Mouse (Mus musculus) Muller cell, postnatal 12 days (primary cell): ENCODE measurements around the gene Dtx2.

Source experiments
- DNase-seq: peaks from one replicate; pipeline ENCODE4 v3.0.0-alpha.2; 2015; ENCODE audit errors: inconsistent ontology term

The Dtx2 gene

DNA sequence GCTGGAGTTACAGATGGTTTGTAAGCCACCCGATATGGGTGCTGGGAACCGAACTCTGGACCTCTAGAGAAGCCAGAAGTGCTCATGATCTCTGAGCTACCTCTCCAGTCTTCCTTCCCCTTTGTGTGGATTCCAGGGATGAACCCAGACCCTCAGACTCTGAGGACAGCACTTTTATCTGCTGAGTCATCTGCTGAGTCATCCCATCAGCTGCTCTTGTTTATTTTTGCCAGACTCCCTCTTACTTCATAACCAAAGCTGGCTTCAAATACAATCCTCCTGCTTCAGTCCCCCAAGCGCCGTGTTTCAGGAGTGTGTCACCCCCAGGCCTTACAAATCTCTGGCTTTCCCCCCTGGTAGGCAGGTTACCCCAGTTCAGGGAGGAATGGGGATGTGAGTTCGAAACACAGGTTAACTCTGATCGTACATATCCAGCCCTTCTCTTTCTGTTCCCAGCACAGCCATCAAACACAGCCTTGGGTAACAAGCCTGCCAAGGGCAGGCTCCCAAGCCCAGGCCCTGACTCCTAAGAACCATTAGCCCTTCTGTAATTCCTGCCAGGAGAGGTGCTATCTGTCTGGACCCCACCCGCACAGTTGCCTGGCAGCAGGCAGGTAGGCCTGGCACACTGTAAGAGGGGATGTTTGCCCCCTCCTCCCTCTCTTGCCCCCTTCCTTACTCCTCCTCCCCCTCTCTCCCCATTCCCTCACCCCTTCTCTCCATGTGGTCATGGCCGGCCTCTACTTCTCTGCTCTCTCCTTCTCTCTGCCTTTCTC lies 18.5 kb upstream of the Dtx2 start:
- peak; percentile 61 for DNase-seq

DNA sequence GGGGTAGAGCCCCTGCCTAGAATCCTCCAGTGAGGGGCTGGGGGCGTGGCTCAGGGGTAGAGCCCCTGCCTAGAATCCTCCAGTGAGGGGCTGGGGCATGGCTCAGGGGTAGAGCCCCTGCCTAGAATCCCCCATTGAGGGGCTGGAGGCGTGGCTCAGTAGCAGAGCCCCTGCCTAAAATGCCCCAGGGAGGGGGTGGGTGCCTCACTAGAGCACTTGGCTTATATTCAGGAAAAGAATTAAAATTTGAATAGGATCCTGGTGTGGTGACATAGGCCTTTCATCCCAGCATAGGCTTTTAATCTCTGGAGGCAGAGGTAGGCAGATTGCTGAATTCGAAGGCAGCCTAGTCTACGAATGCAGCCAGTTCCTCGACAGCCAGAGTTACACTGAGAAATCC lies 15.2 kb upstream of the Dtx2 start:
- DNase-seq: no peak

- DNase-seq: no peak
These were observed 14.7 kb upstream of the Dtx2 start, which contains the start of gene Zp3 for GRCm38 (mm10) chr5:135979904-135980303. TSS of gene Zp3 (plus strand) at chr5:135980099.

GRCm38 (mm10) chr5:135982398-135982797 lies 12.2 kb upstream of the Dtx2 start:
- DNase-seq: peak; percentile 64

- no peak for DNase-seq
These were observed 10.0 kb upstream of the Dtx2 start for GRCm38 (mm10) chr5:135984546-135985044.

DNA sequence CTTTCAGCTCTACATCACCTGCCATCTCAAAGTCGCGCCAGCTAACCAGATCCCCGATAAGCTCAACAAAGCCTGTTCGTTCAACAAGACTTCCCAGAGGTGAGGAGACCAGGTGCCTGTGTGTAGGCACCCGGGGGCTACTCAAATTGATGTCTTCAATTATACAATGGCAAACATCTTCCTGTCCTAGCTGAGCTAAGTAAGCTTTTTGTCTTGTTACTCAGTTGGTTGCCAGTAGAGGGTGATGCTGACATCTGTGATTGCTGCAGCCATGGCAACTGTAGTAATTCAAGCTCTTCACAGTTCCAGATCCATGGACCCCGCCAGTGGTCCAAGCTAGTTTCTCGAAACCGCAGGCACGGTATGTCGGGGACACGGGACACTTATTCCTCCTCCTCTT lies 7.4 kb upstream of the Dtx2 start:
- peak; percentile 25 for DNase-seq

DNA sequence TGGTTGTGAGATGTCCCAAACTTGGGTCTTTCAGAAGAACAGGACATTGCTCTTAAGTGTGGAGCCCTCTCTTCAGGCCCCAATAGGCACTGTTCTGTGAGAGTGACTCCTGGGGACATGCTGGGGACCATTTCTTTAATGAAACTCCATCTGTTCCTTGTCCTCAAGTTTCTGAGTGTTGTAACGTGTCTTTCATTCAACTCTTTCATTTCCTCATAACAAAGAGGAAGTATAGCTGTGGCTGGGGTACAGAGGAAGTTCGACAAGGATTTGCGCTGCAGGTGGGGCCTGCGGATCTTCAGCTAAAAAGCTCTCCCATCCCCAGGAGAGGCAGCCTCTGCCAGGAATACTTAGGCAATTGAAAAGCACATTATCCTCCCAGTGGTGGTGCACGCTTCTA lies 4.0 kb upstream of the Dtx2 start:
- no peak for DNase-seq

DNA sequence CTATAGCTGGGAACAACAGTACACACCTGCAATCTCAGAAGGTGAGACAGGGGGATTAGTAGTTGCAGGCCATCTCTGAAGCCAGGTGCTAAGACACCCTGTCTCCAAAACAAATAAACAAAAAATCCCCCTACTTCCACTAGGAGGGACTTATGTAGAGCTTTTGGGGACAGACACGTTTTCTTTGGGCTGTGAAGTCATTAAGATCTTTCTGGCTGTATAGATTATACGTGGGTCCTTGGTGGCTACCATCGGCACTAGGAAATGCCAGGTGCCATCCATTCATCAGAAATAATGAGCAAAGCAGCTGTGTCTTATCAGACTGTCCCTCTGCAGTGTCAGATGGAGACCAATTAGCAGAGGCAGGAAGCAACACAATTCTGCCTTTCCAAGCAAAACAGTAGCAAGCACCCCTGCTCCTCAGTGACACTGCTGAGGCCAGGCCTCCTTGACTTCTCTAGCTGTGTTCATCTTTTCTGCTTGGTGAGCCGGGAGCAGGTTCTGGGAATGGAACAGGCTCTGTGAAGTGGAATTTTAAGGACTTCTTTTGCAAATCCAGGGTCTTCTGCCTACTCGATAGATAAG lies 1.1 kb upstream of the Dtx2 start:
- DNase-seq: no peak

- no peak for DNase-seq
These were observed 270 bp upstream of the Dtx2 start for GRCm38 (mm10) chr5:135994335-135994724.

DNA sequence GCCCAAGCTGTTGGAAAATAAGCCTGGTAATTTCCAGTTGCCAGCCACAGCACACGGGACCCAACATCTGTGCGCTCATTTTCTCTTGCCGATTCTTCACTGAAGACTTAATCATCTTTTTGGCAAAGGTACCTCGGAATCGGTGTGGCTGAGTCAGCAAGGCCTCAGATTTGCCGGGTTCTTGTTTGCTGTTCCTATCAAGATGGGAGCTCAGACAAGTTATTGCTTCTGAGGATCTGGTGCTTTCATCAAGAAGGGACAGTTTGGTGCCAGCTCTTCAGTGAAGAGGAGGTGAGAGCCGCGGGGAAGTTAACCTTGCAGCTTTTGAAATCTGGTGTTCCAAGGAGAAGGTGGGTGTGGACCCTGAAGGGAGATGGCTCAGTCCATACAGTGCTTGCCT lies 1.6 kb downstream of the Dtx2 start:
- DNase-seq: no peak

GRCm38 (mm10) chr5:136001222-136001621 lies 6.6 kb downstream of the Dtx2 start:
- no peak for DNase-seq

DNA sequence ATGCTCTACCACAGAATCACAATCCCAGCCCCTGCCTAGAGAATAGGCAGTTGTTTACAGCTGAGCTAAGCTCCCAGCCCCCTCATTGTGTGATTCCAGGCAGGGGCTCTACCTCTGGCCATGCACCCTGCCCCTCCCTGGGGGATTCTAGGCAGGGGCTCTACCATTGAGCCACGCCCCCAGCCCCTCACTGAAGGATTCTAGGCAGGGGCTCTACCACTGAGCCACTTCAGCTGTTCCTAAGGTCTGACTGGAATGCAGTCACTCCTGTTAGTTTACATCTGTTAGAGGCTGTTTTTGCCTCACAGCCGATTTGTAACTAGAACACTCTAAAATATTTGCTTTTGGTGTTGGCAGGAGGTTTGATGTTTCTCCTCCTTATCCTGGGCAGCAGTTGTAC lies 7.7 kb downstream of the Dtx2 start:
- no peak for DNase-seq

DNA sequence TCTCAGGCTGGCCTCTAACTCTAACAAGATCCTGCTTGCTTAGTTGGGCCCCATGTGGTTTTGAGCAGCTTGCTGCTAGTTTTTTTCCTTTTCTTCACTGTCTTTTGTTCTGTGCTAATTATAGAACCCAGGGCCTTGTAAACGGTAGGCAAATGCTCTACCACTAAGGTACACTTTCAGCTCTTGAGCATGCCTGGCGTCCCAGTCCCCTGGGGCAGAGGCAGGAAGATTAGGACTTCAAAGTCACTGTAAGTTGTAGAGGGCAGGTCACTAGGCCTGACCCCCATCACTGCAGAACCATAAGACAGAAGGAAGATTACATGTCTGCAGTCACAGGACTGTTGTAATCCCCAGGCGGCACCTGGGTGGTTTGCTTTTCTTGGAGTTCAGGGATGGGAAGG lies 8.2 kb downstream of the Dtx2 start:
- DNase-seq: no peak

- DNase-seq: no peak
These were observed 9.9 kb downstream of the Dtx2 start for GRCm38 (mm10) chr5:136004537-136004936.

GRCm38 (mm10) chr5:136007745-136008144 lies 13.1 kb downstream of the Dtx2 start:
- DNase-seq: no peak

GRCm38 (mm10) chr5:136014877-136015276 lies 20.3 kb downstream of the Dtx2 start:
- DNase-seq: peak; percentile 33

- DNase-seq: no peak
These were observed 21.0 kb downstream of the Dtx2 start for GRCm38 (mm10) chr5:136015586-136015985.

DNA sequence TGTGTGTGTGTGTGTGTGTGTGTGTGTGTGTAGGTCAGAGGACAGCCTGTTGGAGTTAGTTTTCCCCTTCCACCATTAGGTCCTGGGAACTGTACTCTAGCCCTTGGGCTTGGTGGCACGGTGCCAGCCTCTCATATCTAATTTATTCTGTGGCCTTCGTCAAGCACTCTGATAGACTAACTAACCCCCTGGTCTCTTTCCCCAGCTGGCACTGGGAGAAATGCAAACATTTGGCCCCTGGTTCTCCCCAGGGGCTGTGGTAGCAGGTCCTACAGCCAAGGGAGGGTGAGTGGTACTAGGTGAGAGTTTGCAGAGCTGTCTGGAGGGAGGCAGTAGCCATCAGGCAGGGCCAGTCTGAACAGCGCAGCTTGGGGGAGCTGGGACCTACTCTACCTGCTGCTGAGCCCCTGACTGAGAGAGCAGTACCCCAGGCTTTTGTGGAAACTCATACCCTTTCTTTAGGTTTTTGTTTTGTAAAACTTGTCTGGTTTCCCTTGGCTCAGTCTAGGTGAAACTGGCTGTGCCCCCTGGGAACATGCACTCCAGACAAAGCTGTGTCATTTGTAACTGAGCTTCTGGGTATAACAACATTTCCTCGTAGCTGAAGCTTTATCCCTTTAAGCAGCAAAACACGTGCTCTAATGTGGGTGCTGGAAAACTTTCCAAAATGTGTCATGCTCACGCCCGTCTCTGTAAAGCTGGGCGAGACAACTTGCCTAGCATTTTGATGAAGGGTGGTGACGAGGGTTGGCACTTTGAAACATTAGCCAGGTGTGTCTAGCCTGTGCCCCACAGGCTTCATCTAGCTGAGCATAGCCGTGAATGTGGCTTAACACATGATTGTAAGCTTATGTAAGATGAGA lies 21.6 kb downstream of the Dtx2 start:
- peak; percentile 41 for DNase-seq

GRCm38 (mm10) chr5:136017262-136017661 lies 22.7 kb downstream of the Dtx2 start:
- DNase-seq: no peak

DNA sequence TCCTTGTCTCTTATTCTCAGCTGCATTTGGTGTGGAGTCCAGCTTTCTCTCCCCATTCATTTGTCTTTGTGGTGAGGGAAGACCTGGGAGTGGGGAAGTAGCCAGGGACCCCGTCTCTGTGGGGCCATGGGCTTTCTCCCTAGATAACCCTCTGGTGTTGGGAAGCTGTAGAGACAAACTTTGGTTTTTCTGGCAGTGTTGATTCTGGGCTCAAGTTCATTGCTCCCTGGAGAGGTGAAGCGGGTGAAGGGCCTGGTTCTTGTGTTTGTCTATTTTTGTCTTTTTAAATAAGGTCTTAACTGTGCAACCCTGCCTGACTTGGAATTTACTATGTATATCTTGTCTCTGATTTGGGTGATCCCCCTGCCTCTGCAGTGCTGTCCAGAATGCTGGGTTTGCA lies 24.1 kb downstream of the Dtx2 start:
- DNase-seq: no peak

DNA sequence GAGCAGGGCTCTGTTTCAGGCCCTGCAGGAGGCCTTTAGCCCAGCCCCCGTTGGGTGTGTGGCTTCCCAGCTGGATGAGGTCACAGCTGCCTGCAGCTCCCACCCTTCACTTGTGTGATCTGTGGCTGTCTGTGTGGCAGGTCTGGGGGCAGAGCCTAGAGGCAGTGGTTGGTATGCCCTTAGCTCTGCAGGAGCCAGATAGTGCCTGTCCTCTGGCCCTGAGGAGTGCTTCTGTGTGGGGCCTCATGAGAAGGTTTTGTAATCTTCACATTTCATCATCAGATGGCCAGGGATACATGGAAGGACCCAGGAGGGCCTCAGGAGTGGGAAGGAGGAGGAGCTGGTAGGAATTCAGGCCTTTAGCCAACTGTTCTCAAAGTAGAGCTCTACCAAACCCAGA lies 25.3 kb downstream of the Dtx2 start:
- no peak for DNase-seq

DNA sequence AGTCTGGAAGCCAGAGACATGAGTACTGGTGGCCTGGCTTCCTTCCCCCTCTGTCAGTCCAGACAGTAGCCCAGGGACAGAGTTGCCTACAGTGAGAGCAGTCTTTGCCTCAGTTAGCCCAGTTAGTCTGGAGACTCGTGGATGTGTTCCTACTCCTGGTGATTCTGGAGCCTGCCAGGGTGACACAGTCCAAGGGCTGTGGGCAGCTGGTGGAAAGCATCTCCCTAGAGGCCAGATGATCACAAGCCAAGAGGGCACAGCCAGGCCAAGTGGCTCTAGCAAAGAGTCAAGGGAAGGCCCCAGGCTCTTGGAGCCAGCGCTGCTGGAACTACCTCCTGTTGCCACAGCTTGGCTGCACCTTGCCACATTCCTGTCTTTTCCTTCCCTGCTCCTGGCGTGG lies 31.1 kb downstream of the Dtx2 start:
- DNase-seq: no peak
